Mouse (Mus musculus): ENCODE results near the gene Stxbp1. TPM values are rescaled to one million over a fixed set of nuclear protein-coding genes. Genes with fewer than 3 reads are reported as not detected.

Stxbp1 gene
- polyA plus RNA-seq, 1 experiment from 2014 or later: 5.8 TPM

- no peak overlapping the region for H3K4me3 ChIP-seq
- H3K4me1 ChIP-seq: peaks cover 7% of the 10 kb centered on the region
- H3K9me3 ChIP-seq (replicated peaks): no peaks in the 10 kb centered on the region
- no peak overlapping the region for H3K9ac ChIP-seq
- no peaks in the 10 kb centered on the region for H3K36me3 ChIP-seq
- H3K27me3 ChIP-seq (replicated peaks): no peaks in the 10 kb centered on the region
- H3K4me2 ChIP-seq: no peak overlapping the region
- no peak for ATAC-seq
- H3K27ac ChIP-seq: no peak overlapping the region
- WGBS (ENCODE audit: insufficient replicate concordance): 50% methylated on average over 11 of the region's 11 CpGs
These were observed 17.9 kb downstream of the Stxbp1 start for GRCm38 (mm10) chr2:32828979-32829676.

DNA sequence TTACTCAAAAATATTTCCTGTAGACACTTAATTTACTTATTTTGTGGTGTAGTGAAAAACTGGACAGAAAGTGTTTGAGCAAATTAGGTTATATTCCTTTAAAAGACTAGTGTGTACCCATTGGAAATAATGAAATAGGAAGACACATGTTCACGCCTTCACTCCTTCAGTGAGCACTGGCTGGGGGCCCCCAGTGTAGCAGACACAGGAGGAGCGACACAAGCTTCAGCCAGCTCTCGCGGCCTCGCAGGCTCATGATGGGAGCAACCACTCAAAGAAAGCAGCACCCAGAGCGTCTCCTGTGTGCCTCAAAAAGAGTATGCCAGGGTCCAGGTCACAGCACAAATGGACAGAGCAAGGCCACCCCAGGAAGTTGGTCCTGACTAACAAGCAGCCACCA lies 21.2 kb downstream of the Stxbp1 start:
- H3K9me3 ChIP-seq (replicated peaks): no peaks in the 10 kb centered on the region
- H3K4me3 ChIP-seq: no peak overlapping the region
- ATAC-seq: no peak
- H3K4me2 ChIP-seq: no peak overlapping the region
- no peaks in the 10 kb centered on the region for H3K36me3 ChIP-seq
- peaks cover 4% of the 10 kb centered on the region; the same call in 1 of the 2 replicates for H3K4me1 ChIP-seq
- no peaks in the 10 kb centered on the region for H3K27me3 ChIP-seq (replicated peaks)
- no peak overlapping the region for H3K27ac ChIP-seq
- WGBS (ENCODE audit: insufficient replicate concordance): 66% methylated on average over 6 of the region's 6 CpGs
- H3K9ac ChIP-seq: no peak overlapping the region

GRCm38 (mm10) chr2:32824778-32825177 lies 22.3 kb downstream of the Stxbp1 start:
- Histone ChIP-seq H3K9ac (no peak overlapping the region), H3K4me2 (no peak overlapping the region), H3K27ac (no peak overlapping the region), H3K36me3 (no peaks in the 10 kb centered on the region), H3K27me3 (replicated peaks) (no peaks in the 10 kb centered on the region), H3K4me1 (peaks cover 4% of the 10 kb centered on the region; the same call in 1 of the 2 replicates), H3K9me3 (replicated peaks) (no peaks in the 10 kb centered on the region), H3K4me3 (no peak overlapping the region)
- ATAC-seq: no peak
- 52% methylated on average over 1 of the region's 1 CpGs for WGBS (ENCODE audit: insufficient replicate concordance)

GRCm38 (mm10) chr2:32824181-32824580 lies 22.9 kb downstream of the Stxbp1 start:
- Histone ChIP-seq H3K27ac (no peak overlapping the region), H3K36me3 (no peaks in the 10 kb centered on the region), H3K4me2 (no peak overlapping the region), H3K9me3 (replicated peaks) (no peaks in the 10 kb centered on the region), H3K4me1 (peaks cover 4% of the 10 kb centered on the region; the same call in 1 of the 2 replicates), H3K27me3 (replicated peaks) (no peaks in the 10 kb centered on the region), H3K4me3 (no peak overlapping the region), H3K9ac (no peak overlapping the region)
- no peak for ATAC-seq
- 66% methylated on average over 8 of the region's 8 CpGs for WGBS (ENCODE audit: insufficient replicate concordance)

GRCm38 (mm10) chr2:32823579-32824154 lies 23.4 kb downstream of the Stxbp1 start:
- ATAC-seq: no peak
- Histone ChIP-seq H3K4me3 (no peak overlapping the region), H3K4me2 (no peak overlapping the region), H3K9me3 (replicated peaks) (no peaks in the 10 kb centered on the region), H3K4me1 (peaks cover 1% of the 10 kb centered on the region; the same call in 1 of the 2 replicates), H3K9ac (no peak overlapping the region), H3K36me3 (no peaks in the 10 kb centered on the region), H3K27me3 (replicated peaks) (no peaks in the 10 kb centered on the region), H3K27ac (no peak overlapping the region)
- WGBS (ENCODE audit: insufficient replicate concordance): 76% methylated on average over 8 of the region's 8 CpGs

DNA sequence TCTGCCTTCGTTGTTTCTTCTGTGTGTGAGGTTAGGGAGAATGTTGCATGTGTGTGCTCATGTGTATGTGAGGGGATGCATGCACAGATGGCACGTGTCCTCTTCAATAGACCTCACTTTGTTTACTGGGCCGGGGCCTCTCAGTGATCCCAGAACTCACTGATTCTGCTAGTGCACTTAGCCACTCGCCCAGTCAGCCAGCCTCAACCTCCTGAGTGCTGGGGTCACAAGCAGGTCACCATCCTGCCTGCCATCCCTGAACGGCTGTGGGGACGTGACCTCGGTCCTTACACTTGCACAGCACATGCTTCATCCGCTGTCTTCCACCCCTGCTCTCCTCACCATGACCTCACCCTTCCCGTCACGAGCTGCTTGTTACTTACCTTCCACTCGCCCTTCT lies 23.9 kb downstream of the Stxbp1 start:
- no peaks in the 10 kb centered on the region for H3K4me1 ChIP-seq
- 0 out of 2 replicates have a peak, but pooled peaks cover 2% of the 10 kb centered on the region for H3K36me3 ChIP-seq
- H3K27me3 ChIP-seq (replicated peaks): no peaks in the 10 kb centered on the region
- H3K9ac ChIP-seq: no peak overlapping the region
- no peak for ATAC-seq
- no peak overlapping the region for H3K4me3 ChIP-seq
- 60% methylated on average over 11 of the region's 11 CpGs for WGBS (ENCODE audit: insufficient replicate concordance)
- no peaks in the 10 kb centered on the region for H3K9me3 ChIP-seq (replicated peaks)
- no peak overlapping the region for H3K4me2 ChIP-seq
- H3K27ac ChIP-seq: no peak overlapping the region

- Histone ChIP-seq H3K4me2 (no peak overlapping the region), H3K4me3 (no peak overlapping the region), H3K9ac (no peak overlapping the region), H3K27me3 (replicated peaks) (no peaks in the 10 kb centered on the region), H3K36me3 (0 out of 2 replicates have a peak, but pooled peaks cover 3% of the 10 kb centered on the region), H3K4me1 (no peaks in the 10 kb centered on the region), H3K9me3 (replicated peaks) (no peaks in the 10 kb centered on the region), H3K27ac (no peak overlapping the region)
- no peak for ATAC-seq
- 59% methylated on average over 6 of the region's 6 CpGs for WGBS (ENCODE audit: insufficient replicate concordance)
These were observed 24.4 kb downstream of the Stxbp1 start for GRCm38 (mm10) chr2:32822643-32823042.

DNA sequence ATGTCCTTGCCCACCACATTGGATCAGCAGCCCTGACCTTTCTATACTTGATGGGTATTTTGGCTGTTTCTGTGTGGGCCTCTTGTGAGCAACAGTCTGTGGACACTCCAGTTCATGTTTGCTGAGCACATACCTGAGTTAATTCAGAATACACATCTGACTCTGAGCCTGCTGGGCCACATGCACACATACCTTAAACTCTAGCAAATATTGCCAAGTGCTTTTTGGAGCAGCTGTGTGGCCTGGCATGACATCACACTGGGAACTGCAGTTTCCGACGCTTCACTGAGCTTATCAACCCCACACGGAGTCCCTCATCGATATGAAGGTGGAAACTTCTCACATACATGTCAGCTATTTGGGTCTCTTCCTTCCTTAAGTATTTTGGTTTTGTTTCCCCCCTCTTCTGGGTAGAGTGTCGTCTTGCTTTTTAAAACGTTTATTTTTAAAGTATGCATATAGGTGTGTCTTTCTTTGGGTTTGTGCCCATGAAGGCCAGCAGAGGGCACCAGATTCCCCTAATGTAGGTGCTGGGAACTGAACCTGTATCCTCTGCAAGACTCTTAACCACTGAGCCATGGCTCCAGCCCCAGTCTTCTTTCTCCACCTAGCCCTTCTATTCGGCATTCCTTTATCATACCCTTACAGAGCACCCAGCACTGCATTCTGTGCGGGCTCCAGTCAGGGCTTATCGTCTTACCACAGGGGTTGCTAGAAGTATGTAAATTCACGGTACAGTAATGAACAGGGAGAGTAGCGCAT lies 25.8 kb downstream of the Stxbp1 start:
- peak; percentile 52 for ATAC-seq
- WGBS (ENCODE audit: insufficient replicate concordance): 51% methylated on average over 11 of the region's 11 CpGs

GRCm38 (mm10) chr2:32818208-32818607 lies 28.8 kb downstream of the Stxbp1 start:
- Histone ChIP-seq H3K27ac (no peak overlapping the region), H3K9me3 (replicated peaks) (no peaks in the 10 kb centered on the region), H3K36me3 (0 out of 2 replicates have a peak, but pooled peaks cover 5% of the 10 kb centered on the region), H3K27me3 (replicated peaks) (no peaks in the 10 kb centered on the region), H3K9ac (no peak overlapping the region), H3K4me1 (no peaks in the 10 kb centered on the region), H3K4me3 (no peak overlapping the region), H3K4me2 (no peak overlapping the region)
- no peak for ATAC-seq
- 83% methylated on average over 5 of the region's 5 CpGs for WGBS (ENCODE audit: insufficient replicate concordance)

More for the DNA sequence above, 25.8 kb downstream of the Stxbp1 start:
- no peaks in the 10 kb centered on the region for H3K4me1 ChIP-seq
- no peak overlapping the region for H3K27ac ChIP-seq
- no peak overlapping the region for H3K4me3 ChIP-seq
- no peak overlapping the region for H3K9ac ChIP-seq
- no peaks in the 10 kb centered on the region for H3K9me3 ChIP-seq (replicated peaks)
- 0 out of 2 replicates have a peak, but pooled peaks cover 3% of the 10 kb centered on the region for H3K36me3 ChIP-seq
- no peaks in the 10 kb centered on the region for H3K27me3 ChIP-seq (replicated peaks)
- no peak overlapping the region for H3K4me2 ChIP-seq

DNA sequence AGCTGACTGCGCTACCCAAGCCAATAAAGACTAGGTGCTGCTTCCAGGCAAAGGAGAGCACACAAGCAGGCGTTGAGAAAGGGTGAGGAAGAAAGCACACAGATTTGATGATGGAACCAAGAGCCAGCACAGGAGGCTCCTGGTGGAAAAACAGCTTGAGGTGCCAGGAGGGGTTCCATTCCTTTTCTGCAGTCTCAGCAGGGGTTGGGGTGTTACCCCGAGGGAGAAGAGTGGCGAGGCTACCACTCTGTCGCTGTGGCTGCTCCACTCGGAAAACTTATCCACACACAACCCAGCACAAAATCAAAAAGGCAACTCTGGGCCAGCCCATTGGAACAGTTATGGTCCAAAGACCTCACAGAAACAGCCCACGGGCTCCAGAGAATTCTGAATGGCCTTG lies 29.5 kb downstream of the Stxbp1 start:
- Histone ChIP-seq H3K4me1 (no peaks in the 10 kb centered on the region), H3K36me3 (0 out of 2 replicates have a peak, but pooled peaks cover 5% of the 10 kb centered on the region), H3K4me3 (no peak overlapping the region), H3K27me3 (replicated peaks) (no peaks in the 10 kb centered on the region), H3K9ac (no peak overlapping the region), H3K4me2 (no peak overlapping the region), H3K27ac (no peak overlapping the region), H3K9me3 (replicated peaks) (no peaks in the 10 kb centered on the region)
- no peak for ATAC-seq
- 69% methylated on average over 7 of the region's 7 CpGs for WGBS (ENCODE audit: insufficient replicate concordance)

GRCm38 (mm10) chr2:32816946-32817581 lies 30.0 kb downstream of the Stxbp1 start:
- no peak overlapping the region for H3K9ac ChIP-seq

More at GRCm38 (mm10) chr2:32816946-32817581, 30.0 kb downstream of the Stxbp1 start:
- Histone ChIP-seq H3K4me3 (no peak overlapping the region), H3K9me3 (replicated peaks) (no peaks in the 10 kb centered on the region), H3K27ac (no peak overlapping the region), H3K36me3 (0 out of 2 replicates have a peak, but pooled peaks cover 5% of the 10 kb centered on the region), H3K27me3 (replicated peaks) (no peaks in the 10 kb centered on the region), H3K4me2 (no peak overlapping the region), H3K4me1 (no peaks in the 10 kb centered on the region)
- WGBS (ENCODE audit: insufficient replicate concordance): 67% methylated on average over 17 of the region's 17 CpGs
- ATAC-seq: no peak

All from liver, embryonic 12.5 days (tissue).